Mouse (Mus musculus) B cell, adult (primary cell): ENCODE data around the gene Acvr1. TPM values are rescaled to one million over a fixed set of nuclear protein-coding genes. Genes with fewer than 3 reads are reported as not detected.

Source experiments
- total RNA-seq: library from RNA; stranded (reverse); gene quantifications from 4 replicates; pipeline ENCODE4 v1.2.4, GENCODE M21; 2023; ENCODE audit not compliant: inconsistent age

Gene Acvr1
- not detected in 4 replicates for total RNA-seq

DNA sequence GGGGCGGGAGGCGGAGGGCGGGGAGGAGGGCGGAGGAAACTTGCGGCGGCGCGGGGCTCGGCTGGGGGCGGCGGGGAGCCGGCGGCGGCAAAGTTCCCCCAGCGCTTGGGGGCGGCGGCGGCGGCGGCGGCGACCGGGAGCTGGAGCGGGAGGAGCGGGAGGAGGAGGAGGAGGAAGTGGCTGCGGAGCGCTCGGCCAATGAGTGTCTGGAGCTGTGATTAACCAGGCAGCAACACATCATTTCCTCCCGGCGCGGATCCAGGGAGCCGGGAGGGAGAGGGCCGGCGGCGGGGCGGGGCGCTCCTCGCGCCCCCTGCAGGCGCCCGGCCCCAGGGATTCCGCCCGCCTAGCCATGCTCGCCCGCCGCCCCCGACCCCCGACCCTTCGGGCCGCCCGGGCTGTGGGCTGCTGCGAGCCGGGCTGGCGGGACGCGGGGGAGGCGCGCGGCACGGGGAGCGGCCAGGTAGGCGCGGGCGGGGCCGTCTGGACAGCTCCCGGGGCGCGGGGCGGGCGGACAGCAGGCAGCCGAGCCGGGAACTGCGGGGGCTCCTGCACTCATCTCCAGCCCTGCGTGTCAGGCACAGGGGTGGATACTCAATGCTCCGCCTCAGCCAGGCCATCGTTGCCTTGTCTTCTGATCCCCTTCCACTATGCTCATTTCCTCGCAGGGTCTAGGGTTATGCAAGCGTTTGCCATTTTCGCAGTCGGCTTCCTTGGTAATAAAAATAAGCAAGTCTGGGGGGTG, at the start of gene Acvr1, which contains the start of gene Upp2:
Gene Acvr1, minus strand, starts transcription at position 92 of the 745 bp plus-strand sequence.
Gene Upp2, plus strand, starts transcription at position 233 of the 745 bp plus-strand sequence.

DNA sequence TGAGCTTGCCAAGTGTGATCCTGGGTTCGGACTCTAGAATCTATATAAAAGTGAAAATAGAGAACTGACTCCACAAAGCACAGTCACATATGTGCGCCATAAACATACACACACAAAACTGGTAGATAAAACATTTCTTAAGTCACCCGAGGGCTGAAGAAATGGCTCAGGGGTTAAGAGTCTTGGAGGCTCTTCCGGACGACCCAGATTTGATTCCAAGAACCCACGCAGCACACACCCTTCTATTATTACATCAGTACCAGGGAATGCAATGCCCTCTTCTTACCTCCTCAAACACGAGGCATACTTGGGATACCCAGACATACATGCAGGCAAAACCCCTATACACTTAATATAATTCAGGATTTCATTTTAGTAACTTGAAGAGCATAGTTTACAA, 97.1 kb downstream of the Acvr1 start, which contains the start of gene Gm17409:
Gene Gm17409, plus strand, starts transcription at position 301 of the 400 bp plus-strand sequence.

DNA sequence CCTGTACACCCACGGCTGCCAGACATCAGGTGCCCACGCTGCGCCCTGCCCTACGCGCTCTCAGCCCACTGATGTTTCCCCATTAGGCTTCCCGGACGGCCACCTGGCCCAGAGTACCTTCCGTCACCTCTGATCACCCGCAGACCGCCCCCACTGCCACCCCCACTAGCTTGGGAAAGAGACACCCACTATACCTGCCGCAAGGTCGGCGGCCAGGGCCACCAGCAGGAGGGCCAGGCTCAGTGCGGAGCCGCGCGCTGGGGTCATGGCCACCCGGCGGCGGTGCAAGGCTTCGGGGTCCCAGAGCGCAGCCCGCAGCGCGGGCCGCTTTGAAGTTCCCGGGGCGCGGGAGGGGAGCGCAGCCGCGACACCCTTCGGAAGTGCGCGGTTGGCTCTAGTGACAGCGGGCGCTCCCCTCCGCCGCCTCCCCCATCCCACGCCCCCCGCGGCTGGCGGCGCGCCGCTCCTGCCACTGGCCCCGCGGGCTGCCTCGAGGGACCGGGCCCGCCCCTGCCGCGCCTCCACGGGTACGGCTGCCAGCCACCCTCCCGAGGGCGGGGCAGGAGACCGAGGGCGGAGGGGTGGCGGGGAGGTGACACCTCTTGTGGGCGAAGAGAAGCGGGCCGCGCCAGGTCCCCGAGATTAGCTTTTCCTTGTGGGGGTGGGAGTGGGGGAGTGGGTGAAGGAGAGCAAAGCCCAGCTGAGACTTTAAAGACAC, 209.4 kb downstream of the Acvr1 start, which contains the start of gene Acvr1c:
Gene Acvr1c, minus strand, starts transcription at position 482 of the 718 bp plus-strand sequence.

Other genes with a start within 250 kb of the Acvr1 start
- gene Acvr1c, start 209.3 kb downstream of the Acvr1 start, total RNA-seq: not detected in 4 replicates
- gene Gm17409, start 97.0 kb downstream of the Acvr1 start, total RNA-seq: not detected in 4 replicates
- not detected in 4 replicates for gene Upp2, start 141 bp upstream of the Acvr1 start, total RNA-seq